Mouse (Mus musculus) monocyte, adult 5-6 weeks (primary cell): ENCODE results near the gene Pax2. TPM values are rescaled to one million over a fixed set of nuclear protein-coding genes. Genes with fewer than 3 reads are reported as not detected.

Experiments
- ATAC-seq: fragments of 153-309, 156-312 bp; replicated peaks from 2 replicates; pipeline ENCODE4 v1.8.0; 2017; ENCODE audit warnings: mild to moderate bottlenecking; ENCODE audit not compliant: low TSS enrichment, insufficient number of reproducible peaks, severe bottlenecking, poor library complexity, low FRiP score
- total RNA-seq: library from RNA; stranded (forward); fragments of 200-1000, 200-491, 200-594 nt; gene quantifications from 3 replicates; pipeline ENCODE4 v1.2.3, GENCODE M21; 2017

The Pax2 gene
- total RNA-seq, 1 experiment from 2014 or later, result not detected

DNA sequence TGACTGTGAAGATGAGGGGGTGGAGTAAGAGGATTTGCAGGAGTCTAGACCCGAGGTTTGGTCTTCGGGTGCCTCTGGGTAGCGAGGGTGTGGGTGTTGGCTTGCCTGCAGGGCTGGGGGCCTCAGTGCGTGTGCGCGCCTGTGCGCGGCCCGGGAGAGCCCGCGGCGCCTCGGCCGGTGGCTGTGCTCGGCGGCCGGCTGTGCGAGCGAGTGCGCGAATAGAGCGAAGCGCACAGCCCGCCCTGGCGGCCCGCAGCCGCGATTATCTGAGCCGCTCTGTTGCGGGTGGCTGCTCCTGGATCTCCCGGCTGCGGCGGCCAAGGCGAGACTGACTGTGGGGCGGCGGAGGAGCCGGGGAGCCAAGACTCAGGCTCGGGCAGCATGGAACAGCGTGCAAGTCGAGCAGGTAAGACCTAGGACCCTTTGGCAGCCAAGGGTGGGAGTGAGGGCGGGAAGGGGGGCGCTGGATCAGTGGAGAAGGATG, 9.3 kb upstream of the Pax2 start:
- ATAC-seq, result no peak

DNA sequence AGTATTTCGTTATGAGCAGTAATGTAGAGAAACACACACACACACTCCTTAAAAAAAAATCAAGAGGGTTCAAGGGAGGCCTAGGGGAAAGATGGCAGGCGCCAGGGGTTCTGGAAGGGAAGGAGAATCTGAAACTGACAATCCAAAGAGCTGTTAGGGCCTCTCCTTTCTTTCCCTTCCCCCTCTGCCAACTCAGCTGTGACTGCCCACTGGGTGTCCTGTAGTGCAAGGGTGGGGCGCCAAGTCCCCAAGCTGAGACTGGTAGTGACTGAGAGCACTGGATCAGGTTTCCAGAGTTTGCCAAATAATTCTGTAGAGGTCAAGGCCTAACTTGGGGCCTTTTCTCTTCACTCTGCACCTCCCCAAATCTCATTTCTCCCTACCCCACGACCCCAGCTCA, 8.4 kb upstream of the Pax2 start:
- no peak for ATAC-seq

DNA sequence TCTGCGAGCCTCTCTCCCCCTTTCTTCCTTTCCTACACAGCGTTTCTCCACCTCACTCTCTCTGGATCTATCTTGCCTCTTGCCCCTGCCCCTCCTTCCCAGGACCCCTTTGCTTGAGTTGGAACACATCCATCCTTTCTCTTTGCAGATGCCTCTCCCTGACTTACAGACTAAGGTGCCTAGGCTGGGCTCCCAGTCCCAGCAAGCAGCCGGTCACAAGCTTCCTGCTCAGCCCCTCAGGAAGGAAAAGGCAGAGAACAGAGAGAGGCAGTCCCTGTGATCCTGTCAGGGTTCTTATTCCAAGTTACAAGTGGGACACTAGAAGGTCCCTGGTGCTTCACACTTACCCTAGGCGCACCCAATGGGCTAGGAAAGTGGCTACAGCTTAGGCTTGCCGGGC, 7.6 kb upstream of the Pax2 start:
- ATAC-seq, result no peak

DNA sequence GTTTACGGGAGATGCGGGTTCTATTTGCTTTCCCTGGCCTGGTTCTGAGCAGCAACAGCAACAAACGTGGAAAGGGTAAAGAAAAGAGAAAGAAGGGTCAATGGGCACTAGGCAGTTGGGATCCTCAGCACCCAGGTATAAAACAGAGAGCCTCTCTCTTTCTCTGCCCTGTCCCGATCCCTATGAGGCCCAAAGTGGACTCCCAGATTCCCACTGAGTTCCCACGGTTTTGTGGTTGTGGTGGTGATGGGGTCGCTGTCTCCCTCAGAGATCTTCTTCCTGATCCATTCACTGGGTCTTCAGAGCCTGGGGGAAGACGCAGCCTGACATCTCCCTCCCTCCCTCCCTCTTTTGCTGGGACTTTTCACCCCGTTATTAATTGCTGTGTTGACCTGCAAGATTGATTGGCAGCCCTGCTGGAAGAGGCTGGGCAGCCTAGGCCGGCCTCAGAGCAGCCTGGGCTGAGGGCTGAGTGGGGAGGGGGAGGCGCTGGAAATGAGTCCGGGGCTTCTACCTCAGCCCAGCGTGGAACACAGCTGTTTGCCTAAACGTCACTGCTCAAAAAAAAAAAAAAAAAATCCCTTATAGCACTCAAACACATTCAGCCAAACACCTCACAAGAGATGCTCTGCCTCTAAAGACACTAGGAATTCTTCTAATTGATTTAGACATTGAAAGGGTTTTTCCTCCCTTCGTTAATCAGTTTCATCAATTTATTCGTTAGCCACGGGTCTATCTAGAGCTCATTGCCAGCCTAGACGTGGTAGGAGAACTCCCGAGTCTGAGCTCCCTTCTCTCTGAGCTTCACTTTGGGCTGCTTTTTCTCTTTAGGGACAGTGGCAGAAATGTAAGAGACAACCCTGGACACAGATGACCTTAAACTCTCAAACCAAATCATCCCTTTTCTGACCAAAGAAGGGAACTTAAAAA, 6.5 kb upstream of the Pax2 start:
- no peak for ATAC-seq

DNA sequence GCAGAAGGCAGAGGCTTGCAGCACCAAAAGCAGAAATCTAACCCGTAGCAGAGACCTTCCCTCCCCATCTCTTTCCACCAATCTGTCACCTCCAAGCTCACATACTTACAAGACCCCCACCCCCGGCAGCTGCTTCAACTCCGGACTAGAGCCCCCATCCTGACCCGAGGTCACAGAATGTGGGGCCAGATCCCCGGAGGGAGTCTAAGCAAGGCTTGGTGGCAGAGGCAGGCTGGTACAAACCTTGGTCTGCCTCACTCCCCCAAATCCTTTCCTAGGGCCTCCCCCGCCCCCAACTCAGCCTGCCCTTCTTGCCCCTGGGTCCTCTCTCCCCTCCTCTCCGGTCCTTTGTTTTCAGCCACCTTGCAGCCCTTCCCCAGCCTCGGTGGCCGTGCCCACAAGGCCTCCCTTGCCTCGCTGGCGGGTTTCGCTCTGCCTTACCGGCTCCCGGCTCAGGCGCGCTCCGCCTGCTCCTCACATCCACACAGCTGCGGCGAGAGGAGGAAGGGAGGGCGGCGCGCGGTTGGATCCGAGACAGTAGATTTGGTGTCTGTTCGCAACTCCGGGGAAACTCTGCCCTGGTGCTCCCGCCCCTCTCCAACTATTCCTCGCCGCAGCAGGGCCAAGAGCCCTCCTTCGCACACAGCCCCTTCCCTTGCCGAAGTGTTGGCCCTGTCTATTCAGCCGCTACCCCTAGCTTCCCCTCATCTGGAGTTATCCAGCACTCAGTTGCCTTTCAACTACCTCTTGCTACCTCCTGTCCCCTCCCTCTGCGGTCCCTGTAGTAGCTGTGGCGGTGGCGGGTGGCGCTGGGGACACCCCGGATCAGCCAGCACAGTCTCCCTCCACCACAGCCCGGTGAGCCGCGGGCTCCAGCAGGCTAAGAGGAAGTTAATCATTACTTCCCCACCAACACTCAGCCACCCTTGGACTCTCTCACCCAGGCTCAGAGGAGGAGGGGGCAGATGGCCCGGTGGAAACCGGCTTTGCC, 5.5 kb upstream of the Pax2 start:
- 0 out of 2 replicates have a peak, but pooled peaks have one; percentile 17 for ATAC-seq

DNA sequence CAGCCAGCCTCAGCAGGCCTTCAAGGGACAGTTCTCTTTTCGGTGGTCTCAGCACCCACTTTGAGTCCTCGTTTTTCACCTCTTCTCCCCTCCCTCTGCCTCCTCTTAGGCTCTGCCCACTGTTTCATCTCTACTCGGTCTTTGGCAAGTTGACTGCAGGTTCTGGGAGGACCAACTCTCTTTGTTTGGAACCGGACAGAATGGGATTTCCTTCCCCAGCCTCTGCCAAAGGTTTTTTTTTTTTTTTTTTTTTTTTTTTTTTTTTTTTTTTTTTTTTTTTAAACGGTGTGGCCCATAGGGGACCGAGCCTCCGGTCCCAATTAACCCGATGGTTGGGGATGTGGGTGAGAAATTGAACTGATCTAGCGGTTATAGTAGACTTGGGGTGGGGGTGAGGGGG, 4.8 kb upstream of the Pax2 start:
- no peak for ATAC-seq

DNA sequence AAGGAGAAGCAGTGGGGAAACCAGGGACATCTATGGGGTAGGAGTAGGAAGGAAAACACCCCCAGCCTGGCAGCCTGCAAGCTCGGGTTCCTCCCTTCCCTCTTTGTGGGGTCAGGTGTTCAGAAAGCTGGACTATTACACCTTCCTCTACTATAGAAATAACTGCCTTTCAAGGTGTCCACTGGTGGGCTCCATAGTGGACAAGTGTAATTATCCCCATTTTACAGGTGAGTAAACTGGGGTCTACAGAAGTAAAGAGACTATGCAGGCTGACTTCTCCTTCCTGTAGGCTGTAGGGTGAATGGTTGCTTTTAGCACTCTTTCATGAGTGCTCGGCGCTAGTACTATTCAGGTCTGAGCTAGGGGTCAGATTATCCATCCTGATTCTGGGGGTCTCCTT, 4.3 kb upstream of the Pax2 start:
- no peak for ATAC-seq

DNA sequence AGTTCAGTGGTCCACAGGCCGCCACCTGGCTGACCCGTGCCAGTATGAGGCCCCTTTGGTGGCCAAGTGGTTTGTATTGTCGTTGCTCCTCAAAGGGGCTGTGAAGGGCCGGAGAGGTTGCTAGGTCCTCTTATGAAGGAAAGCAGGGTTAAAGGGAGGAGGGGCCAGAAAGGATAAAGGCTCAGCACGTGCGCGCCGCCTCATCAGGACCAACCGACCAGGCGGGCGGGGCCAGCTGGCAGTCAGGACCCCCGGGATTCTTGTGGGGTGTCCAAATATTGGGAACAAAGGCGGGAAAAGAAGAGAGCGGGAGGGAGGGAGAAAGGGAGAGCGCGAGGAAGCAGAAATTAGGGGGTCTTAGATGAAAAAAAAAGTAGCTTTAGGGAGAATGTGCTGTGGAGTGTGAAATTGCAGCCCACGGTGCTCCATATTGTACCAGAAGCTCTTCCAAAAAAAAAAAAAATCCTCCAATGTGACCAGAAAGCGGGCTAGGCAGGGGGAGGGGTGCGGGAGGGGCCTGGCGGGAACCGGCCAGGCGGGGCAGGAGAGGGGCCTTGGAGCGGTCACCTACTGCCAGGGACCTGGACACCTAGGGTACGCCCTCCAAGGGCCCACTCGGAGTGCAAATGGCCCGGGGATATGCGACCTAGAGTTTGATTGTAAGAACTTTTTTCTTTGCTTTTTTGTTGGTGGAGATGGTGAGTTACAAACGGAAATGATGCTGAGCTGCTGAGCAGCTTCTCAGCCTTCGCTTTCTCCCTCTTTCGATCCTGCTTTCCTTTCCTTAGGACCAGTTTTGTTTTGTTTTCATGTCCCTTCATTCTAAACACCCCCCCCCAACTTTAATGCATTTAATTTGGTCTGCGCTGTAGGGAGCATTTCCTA, 3.5 kb upstream of the Pax2 start:
- ATAC-seq, result no peak

DNA sequence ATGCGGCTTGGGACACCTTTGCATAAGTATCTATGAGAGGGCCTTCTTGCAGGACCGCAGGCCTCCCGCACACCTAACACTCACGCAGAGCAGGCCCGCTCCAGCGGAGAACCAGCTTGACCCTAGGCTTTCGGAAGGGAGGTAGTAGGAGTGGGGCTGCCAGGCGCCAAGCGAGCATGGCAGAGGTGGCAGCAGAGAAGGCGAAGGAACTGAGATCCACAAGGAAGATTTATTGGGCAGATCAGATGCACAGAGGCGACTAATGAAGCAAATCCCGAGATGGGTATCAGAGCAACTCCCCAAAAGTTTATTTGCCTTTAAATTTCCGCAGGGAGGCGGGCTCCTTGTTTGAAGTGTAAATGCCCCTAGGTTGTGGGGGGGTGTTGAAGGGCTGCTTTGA, 2.5 kb upstream of the Pax2 start:
- ATAC-seq, result no peak

DNA sequence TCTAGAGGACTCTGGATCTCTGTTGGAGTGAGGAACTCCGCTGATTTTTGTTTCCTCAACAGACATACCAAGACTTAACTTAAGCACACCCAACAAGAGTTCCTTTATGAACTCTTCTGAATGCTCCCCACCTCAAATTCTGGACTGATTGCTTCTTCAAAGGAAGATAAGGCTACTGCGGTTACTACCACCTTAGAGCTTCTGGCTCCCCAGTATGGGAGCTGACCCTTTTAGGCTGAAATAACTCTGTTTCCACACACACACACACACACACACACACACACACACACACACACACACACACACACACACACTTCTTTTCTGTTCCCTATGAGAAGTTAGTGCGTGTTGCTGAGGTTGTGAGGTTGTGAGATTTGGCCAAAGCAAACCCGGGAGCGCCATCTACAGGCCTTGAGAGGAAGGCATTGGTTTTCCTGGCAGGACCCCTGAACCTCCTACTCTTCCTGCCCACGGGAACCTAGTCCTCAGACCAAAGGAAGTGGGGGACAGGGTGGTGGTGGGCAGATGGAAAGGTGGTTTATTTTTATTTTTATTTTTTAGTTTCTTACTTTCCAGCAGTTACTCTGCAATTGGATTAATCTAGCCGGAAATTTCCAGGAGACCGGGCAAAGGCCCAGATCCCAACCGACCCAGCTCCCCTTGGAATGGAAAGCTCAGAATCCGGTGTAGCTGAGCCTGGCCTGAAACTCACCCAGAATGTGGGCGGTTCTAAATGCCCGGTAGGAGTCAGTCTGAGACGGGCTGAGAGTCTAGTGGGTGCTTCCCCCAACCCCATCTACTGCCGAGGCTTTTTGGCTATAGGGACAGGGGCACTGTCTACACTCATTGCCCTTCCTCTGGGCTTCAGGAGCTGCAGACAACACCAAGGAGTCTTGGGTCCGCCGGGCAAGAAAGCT, 1.1 kb upstream of the Pax2 start:
- ATAC-seq, result no peak

DNA sequence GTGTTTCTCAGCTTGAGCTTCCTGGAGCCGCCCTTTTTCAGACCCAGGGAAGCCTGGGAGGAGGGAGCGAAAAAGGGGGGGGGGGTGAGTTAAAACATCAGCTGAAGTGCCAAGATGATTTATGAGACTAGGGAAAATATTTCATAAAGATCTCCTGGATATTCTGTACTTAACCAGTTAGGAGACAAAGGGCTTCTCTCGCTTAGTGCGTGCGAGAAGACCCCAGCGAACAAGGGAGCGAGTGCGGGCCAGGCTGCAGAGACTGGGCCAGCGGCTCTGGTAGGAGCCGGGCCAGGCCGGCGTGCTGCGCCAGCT, 510 bp upstream of the Pax2 start:
- ATAC-seq, result no peak

DNA sequence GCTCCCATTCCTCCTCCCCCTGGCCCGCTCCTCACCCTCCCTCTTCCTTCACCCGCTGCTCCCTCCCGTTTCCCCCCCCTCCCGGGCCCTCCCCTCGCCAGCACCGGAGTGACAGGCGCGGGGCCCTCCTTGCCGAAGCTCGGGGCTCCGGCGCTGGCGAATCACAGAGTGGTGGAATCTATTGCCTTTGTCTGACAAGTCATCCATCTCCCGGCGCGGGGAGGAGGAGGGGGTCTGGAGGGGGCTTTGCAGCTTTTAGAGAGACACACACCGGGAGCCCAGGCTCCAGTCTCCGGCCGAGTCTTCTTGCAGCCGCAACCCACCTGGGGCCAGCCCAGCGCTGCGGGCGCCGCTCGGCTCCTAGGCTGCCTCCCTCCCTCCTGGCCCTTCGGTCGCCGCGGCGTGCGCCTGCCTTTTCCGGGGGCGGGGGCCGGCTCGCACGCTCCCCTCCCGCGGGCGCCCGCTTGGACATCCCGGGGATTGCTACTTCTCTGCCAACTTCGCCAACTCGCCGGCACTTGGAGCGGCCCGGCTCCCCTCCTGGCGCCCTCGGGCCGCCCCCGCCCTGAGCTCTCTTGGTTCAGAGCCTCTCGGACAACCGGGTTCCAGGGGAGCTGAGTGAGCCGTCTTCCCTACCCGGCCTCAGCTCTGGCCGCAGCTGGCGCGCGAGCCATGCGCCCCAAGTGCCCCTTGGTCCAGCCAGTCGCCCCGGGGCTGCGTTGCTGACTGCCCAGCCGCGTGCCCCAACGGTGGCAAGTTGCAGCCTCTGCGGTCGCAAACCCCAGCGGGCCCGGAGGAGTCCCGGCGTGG, 781 bp downstream of the Pax2 start:
- ATAC-seq, result no peak

DNA sequence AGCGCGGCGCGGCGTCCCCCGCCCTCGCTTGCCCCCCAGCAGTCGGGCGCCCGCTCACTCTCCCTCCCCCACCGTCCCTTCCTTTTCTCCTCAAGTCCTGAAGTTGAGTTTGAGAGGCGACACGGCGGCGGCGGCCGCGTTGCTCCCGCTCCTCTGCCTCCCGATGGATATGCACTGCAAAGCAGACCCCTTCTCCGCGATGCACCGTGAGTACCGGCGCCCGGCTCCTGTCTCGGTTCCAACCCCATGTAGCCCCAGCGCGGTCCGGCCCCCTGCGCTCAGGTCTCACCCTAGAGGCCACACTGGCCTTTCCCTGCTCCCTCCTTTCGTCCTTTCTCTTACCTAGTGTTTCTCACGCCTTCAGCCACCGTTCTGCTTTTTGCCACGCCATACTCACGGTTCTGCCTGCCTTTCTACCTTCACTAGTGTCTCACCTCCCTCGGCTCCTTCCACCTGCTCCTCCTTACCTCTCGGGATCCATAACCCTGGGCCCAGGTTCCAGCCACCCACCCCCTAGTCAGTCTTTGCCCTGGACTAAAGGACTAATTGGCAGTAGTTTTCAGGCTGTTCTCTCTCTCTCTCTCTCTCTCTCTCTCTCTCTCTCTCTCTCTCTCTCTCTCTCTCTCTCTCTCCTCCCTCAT, 1.5 kb downstream of the Pax2 start:
- ATAC-seq, result no peak

DNA sequence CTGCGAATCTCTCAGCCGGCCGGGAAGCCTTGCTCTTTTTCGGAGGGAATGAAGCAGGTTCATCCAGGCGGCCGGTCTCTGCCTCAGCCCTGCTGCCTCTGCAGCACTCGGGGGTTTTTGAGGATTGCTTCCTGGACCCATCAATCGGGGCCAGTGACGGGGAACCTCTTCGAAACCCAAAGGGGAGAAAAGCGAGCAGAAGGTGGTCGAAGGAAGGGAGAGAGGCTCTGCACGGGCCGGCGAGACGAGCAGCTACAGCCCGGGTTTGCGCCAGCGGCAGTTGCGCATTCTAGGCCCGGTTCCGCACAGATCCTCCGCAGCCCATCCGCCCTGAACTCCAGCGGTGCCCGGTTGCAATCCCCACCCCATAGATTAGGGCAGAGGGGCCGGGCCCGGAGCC, 3.0 kb downstream of the Pax2 start:
- ATAC-seq, result no peak

DNA sequence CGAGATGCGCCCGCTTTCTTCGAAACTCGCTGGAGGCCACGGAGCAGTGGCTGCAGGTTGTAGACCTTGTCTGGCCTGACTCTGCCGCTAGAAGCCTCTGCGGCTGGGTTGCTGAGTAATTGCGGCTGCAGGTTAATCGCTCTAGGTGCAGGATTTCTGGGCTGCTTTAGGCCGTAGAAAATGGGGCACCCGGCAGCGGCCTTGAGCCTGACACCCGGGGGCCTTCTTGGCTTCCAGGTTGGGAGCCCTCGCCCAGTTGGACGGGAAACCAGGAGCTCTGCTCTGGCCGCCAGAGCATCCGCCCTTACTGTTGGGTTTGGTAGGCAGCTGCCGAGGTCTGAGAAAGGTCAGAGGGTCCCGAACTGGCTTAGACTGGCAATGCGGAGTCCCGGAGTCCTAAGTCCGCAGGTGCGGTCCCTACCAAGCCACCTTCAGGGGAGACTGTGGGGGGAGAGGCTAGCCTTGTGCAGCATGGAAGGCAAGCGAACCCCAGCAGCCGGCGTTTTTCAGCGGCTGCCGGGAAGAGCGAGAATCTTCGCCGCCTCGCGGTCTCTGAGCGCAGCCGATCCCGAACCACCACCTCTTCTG, 3.8 kb downstream of the Pax2 start:
- no peak for ATAC-seq
